Mouse (Mus musculus): ENCODE results near the gene Bcl2a1a.
"Not testable (repeated sequence)": the region's sequence is repeated elsewhere in the genome, so short reads cannot be mapped to it uniquely, and the experiment has no call there.

The Bcl2a1a gene

DNA sequence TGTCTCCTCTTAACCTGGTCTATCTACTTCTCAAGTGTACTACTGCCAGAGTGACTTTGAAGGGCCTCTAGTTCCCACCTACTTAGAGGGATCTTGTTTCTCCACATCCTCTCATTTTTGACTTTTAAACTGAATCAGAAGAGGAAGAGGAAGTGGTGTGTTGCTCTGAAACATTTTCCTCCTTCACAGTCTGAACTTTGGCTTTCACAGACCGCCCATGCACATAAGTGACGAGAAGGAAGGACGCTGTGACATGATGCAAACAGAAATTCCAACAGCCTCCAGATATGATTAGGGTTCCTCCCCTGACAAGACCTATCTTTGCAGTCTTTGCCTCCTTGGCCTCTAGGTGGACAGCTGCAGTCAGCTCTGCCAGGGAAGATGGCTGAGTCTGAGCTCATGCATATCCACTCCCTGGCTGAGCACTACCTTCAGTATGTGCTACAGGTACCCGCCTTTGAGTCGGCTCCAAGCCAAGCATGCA lies at the start of gene Bcl2a1a:
Gene Bcl2a1a, plus strand, starts transcription at position 231 of the 484 bp plus-strand sequence.
- not testable (repeated sequence) for DNase-seq (ENCODE audit: low read depth, low spot score)

DNA sequence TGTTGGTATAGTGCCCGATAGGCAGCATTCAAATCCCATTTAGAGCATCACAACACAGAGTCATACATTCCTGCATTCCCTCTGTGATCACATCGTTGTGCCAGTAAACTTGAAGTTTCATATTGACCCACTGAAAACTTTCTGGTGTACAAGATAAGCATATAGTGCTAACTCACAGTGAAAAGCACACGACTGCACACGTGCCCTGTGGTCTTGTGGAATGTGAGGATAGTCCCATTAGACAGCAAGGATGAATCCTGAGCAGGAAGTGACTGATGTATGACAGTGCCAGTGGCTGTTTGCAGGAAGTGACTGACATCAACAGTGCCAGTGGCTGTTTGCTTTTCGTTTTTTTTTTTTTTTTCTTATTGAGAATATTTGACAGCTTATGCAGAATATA lies 40.1 kb upstream of the Bcl2a1a start:
- not testable (repeated sequence) for DNase-seq (ENCODE audit: low read depth, low spot score)

DNA sequence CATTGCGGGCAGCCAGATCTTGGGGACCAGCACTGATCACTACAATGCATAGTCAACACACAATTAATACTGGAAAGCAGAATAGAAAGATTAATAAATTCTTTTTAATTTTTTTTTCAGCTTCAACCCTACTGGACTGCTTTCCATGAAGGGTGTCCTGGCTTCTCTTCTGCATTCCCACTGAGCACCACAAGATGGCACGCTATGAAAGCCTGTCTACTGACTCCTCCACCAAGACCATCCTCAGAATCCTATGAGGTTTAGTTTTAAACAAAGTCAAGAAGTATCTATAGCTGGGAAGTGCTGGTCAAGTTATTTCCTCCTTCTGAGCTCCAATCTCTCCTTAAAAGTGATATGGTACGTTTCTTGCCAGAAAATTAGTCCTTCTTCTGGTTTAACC lies 18.4 kb upstream of the Bcl2a1a start:
- not testable (repeated sequence) for DNase-seq (ENCODE audit: low read depth, low spot score)

DNA sequence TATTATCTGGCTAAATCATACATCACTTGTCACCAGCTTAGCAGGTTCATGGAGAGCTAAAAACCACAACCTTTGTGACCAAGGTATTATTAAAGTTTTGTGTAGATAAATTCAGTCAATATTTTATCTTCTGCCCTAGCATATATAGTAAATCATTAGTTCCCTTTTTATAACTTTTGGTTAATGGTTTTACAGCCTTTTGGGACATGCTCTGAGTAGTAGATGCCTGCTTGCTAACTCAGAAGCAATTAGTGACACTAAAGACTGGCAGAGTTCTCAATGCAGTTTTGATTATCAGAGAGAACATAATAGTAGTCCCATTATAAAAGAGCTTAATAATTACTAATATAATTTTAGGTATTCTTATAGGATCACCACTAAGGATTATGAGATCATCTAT lies 5.2 kb upstream of the Bcl2a1a start:
- DNase-seq (ENCODE audit: low read depth, low spot score) = not testable (repeated sequence)

DNA sequence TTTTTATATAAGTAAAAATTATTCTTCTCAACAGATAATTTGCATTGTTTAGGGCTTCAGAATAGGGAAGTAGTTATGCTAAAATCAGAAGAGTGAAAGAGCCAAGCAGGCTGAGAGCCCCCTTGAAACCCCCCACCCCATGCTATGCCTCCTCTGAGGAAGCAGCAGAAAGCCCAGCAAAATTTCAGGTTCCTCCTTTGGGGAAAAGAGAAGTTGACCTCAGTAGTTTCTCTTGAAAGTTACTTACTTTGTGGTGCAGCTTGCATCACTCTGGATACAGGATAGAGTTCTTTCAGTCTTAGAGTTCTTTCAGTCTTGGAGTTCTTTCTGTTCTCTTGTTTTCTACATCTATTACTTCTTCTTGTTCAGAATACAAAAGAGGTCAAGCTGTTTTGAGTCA lies 3.5 kb upstream of the Bcl2a1a start:
- not testable (repeated sequence) for DNase-seq (ENCODE audit: low read depth, low spot score)

DNA sequence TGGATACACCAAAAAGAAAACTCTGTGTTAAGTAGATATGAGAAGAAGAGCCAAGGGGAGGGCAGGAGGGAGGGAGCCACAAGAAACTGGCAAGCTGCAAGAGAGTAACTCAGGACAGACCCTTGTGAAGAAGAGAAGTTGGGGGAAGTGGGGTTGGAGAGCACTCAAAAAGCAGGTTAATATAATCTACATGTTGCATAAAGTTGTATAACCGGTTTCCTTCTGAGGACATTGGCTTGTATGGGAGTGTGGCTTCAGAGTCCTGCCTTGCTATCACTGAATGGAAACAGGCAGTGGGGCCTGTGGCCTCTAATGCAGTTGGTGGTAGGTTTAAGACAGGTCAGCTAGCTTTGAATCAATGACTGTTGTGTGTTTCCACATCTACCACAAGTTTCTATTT lies 1.5 kb upstream of the Bcl2a1a start:
- DNase-seq (ENCODE audit: low read depth, low spot score) = not testable (repeated sequence)

DNA sequence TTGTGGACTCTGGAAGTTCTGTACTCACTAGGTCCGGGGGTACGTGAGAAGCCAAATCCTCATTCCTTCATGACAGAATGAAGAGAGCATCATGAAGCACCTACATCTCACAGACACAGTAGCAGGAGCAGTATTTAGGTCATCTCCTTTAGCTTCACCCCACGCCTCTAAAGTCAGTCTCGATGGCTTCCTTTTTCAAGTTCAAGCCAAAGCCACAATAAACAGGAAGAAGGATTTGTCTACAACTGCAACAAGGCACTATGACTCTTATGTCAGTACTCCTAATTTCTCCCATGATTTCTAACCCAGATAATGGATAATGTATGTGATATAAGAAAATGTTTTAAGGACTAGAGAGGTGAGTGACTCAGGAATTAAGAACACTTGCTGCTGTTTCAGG lies 665 bp upstream of the Bcl2a1a start:
- DNase-seq (ENCODE audit: low read depth, low spot score) = not testable (repeated sequence)

DNA sequence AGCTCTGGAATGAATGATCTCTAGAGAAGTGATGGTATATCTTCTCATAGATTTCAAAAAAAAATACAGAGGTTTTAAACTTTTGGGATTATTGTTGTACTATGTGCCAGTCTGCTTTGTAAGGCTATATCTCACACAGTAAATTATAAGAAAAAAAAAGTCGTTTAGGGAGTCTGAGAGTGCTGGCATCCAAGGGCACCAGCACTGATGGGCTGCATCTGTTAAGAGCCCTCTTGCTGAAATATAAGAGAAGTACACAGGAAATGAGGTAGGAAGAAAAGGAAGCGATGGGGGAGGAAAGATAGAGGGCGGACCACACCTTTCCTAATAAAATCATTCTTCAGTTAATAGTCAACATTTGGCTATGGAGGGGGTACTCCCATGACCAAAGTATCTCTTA lies 2.2 kb downstream of the Bcl2a1a start:
- no peak for DNase-seq (ENCODE audit: low read depth, low spot score)

DNA sequence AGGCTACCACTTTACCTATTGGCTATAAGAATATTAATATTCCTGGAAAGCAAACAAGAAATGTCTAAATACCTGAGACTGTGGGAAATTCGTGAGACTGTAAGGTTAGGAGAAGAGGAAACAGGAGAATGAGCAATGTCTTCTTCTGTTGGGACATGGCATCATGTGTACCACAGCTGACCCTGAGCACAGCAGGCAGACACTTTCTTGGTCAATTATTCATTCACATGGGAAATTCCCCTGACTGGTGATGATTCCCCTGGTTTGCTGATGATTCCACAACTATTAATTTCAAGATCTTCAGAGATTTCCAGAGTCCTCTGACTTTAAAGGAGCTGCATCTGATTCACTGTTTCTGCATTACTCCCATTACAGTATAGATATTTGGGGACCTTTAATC lies 3.3 kb downstream of the Bcl2a1a start:
- not testable (repeated sequence) for DNase-seq (ENCODE audit: low read depth, low spot score)

DNA sequence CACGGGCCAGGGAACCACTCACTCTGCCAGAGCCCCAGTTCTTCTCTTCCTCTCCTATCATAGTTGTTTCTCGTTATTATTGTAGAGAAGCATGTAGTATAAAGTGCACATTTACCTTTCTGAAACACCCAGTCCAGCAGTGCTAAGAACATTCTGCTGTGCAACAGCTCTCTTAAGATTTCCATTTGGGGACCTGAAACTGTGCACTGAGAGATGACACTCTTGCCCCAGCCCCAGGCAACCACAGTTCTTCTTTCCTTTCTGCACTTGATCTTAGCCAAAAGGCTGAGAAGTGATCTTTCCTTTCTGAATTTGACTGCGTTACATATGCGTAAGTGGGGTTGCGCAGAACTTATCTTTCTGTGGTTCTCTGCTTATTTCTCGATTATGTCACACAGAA lies 9.8 kb downstream of the Bcl2a1a start:
- not testable (repeated sequence) for DNase-seq (ENCODE audit: low read depth, low spot score)

DNA sequence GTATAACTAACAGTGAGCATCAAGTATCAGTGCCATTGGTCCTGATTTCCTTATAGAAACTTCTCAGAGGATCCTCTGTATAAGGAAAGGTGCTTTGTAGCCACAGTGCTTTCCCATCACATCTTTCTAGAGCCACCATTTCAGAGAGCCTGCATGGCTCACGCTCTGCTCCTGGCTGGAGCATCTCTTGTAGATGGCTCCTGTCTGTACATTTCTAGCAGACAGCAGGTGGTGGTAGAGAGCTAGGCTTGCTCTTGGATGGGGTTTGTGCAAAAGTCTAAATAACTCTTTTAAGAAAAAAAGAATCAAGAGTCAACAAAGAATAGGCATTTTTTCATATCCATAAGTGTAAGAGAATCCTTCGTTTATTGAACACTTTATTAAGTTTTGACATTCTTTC lies 12.8 kb downstream of the Bcl2a1a start:
- DNase-seq (ENCODE audit: low read depth, low spot score) = not testable (repeated sequence)

DNA sequence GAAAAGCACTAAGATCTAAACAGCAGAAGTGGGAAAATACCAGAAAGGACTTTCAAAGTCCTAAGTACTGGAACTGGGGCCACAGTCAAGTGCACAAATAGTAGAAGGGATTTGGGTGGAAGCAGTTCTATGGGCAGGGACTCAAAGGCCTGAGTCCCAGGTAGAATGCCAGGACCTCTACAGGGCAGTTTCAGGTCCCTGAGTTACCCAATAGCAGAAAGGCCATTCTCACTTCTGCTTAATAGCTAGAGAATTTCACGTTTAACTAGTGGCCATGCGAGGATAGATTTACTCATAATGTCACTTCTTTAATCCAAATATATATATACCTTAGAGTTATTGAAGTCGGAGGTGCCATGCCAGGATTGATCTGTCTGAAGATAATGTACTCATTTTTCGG lies 20.2 kb downstream of the Bcl2a1a start:
- DNase-seq (ENCODE audit: low read depth, low spot score) = not testable (repeated sequence)

DNA sequence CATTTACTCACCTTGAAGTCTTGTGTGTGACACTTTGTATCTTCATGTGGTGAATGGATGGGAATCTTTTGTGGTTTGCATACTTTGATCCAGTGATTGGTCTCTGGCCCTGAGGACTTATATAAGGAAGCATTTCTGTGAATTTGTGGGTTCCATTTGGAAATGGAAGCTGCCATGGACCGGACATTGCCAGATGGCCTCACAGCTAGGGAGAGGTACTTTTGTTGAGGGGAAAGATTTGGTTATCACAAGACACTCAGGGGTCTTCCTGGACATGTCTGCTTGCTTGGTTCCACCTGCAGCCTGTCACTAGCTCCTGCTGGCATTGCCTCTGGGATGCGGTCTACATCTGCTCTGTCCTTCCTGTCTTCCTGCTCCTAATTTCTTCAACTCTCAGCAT lies 23.1 kb downstream of the Bcl2a1a start:
- DNase-seq (ENCODE audit: low read depth, low spot score) = not testable (repeated sequence)

DNA sequence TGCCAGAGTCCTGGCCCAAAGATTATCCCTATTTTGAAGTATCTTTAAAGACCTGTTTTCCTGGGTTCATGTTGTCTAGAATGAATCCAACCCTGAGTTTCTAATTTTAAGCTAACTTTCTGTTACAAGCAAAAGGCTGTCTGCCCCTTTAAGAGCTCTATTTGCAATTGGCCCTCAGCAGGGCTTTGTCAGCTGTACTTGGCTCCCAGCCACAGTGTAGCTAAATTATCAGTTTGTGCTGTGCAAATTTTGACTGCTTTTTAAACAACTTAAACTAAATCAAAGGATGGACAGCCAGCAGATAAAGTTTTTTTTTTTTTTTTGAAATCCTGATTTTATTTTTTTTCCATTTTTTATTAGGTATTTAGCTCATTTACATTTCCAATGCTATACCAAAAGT lies 44.8 kb downstream of the Bcl2a1a start:
- DNase-seq (ENCODE audit: low read depth, low spot score) = not testable (repeated sequence)

All from CD4-positive helper T cell, adult 2 months (primary cell).